Mouse (Mus musculus) adrenal gland, postnatal 25 days (tissue): ENCODE results near the gene Kiss1. TPM values are rescaled to one million over a fixed set of nuclear protein-coding genes. Genes with fewer than 3 reads are reported as not detected.
A peak's percentile ranks its signal among the peaks of the same experiment; 100 is the strongest.

Experiments used
- DNase-seq: peaks from one replicate; pipeline ENCODE4 v3.0.0; 2021; ENCODE audit warnings: mixed read lengths
- long read RNA-seq: library from polyadenylated mRNA; stranded (forward); transcript quantifications from one replicate; pipeline ENCODE4 v2.0.0, GENCODE M21; 2021
- total RNA-seq: library from RNA; stranded (reverse); gene quantifications from 2 replicates; pipeline ENCODE4 v1.2.3, GENCODE M21; 2021

Gene Kiss1
- total RNA-seq = not detected in 2 replicates
- long read RNA-seq = 0 reads

DNA sequence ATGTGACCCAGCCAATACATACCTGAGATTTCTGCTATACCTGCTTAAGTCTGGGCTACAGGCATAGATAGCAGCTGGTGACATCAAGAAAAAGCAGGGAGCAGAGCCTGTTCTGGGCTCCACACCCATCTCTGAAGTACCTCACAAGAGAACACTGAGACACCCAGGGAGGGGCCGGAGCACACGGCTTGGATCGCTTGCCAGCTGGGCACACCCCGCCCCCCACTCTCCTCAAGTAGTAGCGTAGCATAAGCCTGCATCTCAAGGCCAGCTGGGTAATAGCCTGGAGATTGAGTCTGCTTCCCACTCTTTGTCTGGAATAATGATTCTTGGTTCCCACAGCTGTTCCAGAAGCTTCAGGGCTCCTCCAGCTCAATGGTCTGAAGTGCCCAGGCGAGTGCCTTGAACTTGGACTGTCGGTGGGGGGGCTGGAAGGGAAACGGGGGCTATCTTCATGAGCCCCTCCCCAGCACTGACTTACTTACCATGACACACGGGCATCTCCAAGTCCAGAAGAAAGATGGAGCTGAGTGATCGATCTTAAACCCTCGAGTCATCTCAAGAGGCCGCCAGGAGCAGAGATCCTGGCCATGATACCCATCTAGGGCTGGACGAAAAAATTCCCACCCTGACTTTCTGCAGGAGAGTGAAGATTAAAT, at the start of gene Kiss1:
Gene Kiss1 (plus strand): TSS at position 609 of the 659 bp plus-strand sequence.
- DNase-seq = peak; percentile 27

DNA sequence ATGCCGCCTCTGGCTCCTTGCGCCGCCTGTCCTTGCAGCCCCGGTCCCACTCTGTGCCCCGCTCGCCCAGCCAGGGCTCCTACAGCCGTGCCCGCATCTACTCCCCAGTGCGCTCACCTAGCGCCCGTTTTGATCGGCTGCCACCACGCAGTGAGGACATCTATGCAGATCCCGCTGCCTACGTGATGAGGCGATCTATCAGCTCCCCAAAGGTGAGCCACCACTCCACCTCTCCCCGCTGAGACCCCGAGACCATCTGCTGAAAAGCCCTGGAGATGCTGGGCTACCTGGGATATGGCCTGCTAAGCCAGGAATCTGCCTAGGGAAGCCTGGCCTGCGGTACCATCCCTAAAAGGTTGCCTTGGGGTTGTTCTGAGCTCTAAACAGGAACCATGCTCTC, 47.5 kb upstream of the Kiss1 start:
- no peak for DNase-seq

DNA sequence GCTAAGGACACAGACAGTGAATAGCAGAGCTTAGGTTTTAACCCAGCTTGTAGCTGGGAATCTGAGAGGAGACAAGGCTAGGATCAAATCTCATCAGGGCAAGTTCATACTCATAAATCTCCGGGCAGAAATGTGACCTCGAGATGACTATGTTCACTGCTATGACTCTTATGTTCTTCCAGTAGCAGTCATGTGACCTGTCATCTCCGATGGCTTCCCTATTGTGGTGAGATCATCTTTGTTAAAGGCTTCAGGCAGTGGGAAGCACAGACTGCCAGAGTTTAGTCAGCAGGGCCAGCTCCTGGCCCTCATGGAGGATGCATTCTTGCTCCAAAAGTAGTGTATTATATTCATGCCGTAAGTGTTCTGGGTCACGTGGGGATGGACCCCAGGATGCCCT, 44.7 kb upstream of the Kiss1 start:
- DNase-seq = no peak

DNA sequence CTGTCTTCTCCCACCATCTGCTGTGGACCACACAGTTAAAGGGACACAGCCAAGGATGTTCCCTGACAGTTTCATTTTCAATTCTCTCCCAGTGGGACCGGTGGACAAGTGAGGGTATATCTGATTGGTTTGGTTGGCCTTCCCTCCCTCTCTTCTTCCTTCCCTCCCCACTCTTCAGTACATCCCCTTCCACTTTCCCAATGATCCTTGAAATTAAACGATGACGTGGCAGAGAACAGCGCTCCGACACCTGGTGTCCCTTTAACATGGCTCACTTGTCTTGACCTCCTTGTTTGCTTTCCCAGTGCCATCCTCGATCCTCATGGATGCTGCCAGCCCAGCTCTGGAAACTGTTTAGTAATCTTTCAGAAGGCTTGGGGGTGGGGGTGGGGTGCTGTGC, 43.1 kb upstream of the Kiss1 start:
- no peak for DNase-seq

DNA sequence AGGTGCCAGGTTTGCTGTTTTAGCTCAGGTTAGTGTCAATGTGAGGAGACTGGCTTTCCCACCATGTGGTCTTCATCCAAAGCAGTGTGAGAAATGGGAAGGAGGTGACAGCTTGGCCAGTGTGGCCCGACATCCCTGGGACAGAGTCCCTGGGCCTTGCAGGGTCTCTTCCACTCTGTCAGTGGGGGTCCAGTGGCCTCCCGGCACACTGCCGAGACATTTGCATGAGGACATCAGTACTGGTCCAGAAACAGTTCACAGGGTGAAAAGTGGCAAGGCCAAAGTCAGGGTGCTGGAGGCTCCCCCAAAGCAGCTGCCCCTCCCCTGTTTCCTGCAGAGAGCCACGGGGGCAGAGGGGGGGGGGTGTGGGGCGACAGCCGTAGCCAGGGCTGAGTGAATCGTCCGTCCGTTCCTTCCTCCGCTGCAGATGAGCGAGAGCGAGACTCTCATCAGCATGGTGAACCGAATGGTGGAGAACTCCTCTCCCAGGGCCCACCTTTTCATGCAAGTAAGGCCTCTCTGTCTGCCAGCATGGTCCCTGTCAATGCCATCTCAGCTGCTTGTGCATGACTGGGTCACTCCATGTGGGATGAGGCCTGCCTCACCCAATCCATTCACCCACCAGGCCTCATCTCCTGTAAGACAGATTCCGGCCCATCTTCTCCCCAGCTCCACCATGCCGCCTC, 42.6 kb upstream of the Kiss1 start:
- DNase-seq = no peak

DNA sequence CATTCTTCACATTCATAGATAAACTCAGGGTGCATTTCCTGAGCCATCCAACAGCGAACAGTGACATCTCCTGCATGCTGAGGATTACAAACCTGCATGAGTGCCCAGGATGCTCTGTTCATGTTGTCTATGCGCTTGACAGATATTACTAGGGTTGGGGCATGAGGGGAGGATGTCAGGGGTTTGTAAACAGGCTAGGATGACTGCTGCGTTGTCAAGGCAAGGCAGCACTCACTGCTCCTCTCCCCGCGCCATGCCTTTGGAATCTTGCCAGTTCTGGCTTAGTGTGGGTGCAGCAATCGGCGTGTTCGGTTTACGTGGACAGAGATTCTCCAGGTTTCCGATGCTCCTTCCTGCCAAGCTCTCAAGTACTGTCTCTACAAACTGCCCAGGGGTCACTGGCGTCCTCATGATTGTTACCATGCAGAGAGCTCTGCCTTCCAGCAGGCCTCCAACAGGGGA, 42.0 kb upstream of the Kiss1 start:
- DNase-seq = no peak

DNA sequence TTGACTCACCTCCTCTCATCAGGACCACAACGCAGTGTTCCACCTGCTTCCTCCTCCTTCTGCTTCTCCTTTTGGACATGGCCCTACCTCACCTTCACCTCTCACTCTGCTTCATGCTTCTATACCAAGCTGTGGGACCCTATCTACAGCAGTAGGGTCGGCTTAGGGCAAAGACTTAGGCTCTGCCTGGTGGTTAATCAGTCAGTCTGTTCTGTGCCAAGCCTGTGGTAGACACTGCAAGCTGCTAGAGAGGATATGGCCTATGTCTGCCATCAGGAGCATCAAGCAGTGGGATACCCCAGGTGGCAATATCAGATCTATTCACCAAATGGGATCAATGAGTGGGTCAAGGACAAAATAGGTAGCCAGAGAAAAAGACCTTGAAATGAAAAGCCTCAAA, 41.1 kb upstream of the Kiss1 start:
- no peak for DNase-seq

DNA sequence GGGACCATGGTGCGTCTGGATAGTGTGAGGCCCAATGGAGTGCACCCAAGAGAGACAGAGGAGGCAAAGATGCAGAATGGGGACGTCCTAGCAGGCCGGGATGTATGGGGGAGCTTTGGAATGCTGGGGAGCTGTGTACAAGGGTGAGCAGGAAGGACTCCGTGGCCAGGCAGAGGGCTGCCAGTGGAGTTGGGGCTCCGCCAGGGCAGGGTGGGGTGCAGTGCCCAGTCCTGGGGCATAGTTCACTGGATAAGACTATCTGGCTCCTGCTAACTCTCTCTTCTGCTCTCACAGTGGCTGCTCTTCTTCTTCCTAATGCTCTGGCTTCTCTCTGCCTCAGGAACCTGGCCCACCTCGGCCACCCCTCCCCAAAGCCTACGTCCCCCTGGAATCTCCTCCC, 35.8 kb upstream of the Kiss1 start:
- DNase-seq = no peak

DNA sequence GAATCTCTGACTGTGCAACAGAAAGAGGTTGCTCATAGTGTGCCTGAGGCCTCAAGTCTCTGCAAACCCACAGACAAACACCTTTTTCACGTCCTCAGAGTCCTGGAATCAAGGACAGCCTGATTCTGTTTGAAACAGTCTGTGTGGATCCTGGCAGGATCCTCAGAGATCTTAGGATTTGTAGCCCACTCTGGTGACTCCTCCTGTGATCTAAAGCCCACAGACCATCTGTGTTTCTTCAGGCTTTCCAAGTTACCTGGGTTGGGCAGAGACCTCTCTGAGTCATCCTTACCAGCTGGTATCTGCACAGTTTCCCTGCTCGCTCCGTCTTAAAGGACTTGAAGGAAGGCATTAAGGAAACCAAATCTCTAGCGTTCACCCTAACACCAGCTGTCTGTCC, 34.6 kb upstream of the Kiss1 start:
- no peak for DNase-seq

DNA sequence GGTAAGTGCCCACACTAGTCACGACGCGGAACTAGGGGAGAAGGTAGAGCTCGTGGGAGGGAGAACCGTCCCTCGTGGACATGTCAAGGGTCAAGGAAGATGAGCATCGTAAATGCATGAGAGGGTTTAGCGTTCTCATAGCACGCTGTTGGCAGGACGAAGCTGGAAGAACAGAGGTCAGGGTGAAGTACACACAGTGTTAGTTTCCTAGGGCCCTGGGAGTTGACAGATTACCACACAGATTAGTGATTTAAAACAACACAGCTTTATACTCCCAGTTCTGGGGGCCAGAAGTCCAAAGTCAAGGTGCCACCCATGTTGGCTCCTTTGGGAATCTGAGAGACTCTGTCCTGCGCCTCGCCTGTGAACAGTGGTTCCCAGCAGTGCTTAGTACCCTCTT, 33.8 kb upstream of the Kiss1 start:
- DNase-seq = no peak

DNA sequence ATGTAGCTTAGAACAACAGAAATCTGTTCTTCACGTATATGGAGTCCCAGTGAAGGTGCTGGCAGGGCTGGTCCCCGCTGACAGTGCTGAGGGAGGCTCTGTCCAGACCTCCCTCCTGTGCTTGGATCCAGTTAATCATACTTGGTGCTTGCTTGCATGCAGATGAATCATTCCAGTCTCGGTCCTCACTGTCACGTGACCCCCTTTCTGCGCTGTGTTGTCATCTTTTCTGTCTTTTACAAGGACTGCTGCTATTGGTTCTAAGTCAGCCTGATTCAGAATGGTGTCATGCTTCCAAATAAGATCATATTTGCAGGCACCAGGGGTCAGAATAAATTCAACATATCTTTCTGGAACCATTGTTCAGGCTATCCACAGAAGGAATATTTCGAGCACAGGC, 29.8 kb upstream of the Kiss1 start:
- DNase-seq = no peak

DNA sequence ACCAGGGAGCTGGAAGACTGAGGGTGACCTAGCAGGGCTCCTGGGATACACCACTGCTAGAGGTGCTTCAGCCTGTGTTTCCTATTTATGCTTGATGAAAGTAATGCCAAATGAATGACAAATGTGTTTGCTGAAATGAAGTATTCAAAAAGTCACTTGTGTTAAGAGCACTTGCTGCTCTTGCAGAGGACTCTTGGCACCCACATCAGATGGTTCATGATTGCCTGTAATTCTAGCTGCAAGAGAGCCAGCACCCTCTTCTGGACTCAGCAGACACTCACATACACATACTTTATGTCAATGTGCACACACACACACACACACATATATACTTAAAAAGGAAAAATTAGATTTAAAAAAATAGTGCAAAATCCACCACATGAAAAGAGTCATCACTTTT, 29.1 kb upstream of the Kiss1 start:
- DNase-seq = no peak

DNA sequence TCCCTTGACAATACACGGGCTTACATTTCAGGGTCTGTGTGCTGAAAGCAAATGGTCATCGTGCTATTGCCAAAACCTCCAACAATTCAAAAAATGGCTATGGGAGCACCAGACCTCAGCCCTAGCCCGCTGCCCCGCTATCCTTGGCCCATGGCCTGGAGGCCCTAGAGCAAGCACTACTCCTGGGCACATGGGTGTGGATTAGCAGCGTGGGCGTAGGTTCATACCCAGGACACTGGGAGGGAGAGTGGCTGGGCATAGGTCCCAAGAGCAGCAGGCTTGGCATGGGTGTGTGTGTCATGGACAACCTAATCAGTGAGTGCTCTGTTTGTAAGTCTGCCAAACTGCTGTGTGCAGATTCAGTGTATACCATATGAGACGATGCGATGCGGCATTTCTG, 25.3 kb upstream of the Kiss1 start:
- no peak for DNase-seq

DNA sequence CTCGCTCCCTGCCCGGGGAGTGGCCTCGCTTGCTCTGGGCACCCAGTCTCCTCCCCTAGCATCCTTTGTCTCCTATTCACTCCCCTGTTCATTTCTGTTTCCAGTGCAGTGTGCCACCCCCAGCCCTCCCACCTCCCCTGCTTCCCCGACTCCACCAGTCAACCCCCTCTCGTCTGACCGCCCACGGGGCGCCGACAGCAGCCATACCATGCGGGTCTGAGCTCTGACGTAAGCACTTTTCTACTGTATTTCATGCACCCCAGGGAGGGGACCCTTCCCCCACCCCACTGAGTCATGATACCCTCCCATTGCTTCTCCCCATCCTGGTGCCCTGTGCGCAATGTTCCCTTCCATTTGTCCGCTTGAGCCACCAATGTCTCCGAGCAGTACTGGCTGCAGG, 22.9 kb upstream of the Kiss1 start:
- DNase-seq = no peak

DNA sequence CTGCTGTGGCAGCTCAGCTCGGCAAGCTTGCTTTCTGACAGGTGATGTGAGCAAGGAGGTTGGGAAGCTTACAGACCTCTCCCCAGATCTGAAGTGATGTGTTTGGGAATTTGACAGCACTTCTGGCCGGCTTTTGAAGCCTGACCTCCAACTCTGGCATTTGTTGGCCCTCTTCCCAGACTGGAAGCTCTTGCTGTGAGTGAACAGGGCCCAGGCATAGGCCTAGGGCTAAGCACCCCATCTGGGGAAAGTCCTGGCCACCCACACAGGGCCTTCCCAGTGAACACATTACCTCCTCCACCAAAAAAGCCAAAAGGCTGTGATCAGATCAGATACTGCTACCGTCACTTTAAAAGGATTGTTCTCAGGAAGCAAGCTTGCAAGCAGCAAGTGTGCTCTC, 19.1 kb upstream of the Kiss1 start:
- peak; percentile 73 for DNase-seq

DNA sequence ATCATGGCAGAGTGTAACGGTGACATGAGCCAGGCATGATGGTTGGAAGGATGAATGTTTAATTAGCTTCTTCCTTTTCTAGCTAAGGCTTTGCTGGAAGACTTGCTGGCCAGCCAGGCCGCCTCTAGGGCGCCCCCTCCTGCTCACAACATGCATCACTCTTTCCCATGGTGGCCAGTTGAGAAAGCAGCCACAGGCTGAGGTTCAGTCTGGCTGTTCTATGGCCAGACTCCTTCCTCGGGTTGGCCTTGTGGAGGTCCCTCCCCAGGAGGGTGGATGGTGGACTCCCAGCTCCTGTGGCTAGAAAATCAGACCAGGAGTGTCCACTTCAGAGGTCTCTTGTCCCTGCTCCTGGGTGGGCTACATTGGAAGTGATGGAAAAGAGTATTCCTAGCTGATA, 14.8 kb upstream of the Kiss1 start:
- DNase-seq = peak; percentile 85

DNA sequence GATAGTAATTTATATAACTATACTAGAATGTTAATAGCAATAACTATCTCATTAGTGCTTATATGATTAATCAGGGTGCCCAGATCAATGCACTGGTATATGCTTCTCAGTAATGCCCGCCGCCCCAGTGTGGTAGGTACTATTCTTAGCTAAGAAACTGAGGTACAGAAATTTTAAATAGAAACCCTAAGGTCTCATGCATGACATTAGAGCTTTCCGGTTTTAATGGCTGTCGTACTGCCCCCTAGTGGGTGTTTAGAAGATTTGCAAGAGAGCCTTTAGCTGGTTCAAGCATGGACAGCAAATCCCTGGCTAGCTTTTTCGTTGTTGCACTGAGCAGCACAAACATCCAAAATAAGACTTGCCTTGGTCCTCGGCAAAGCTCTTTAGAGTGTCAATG, 14.4 kb upstream of the Kiss1 start:
- no peak for DNase-seq

DNA sequence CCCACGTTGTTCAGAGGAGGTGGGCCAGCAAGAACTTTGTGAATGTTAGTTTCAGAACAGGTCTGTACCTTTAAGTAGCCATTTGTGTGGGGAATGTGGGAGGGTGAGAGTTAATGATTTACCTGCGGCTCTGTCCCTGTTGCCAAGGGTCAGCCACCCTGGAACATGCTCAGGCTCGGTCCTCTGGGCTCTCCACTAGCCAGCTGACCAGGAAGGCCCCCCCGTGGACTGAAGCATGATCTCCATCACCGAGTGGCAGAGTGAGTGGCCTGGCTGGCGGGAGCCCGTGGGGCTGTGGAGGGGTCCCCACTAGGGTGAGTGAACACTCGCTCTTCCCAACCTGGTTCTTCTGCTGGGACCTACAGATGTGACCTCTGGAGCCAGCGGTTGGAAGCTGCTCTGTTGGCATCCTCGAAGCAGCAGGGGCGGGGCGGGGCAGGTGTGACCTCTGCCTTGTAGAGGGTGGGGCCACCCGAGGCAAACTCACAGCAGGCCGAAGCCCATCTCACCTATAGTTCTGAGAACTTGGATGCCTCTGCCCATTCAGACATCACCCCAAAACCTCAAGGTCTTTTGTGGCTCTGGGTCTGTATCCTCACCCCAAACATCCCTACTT, 11.9 kb upstream of the Kiss1 start, which contains the start of gene Golt1a:
Gene Golt1a (plus strand): TSS at position 149 of the 616 bp plus-strand sequence.
- DNase-seq = no peak

DNA sequence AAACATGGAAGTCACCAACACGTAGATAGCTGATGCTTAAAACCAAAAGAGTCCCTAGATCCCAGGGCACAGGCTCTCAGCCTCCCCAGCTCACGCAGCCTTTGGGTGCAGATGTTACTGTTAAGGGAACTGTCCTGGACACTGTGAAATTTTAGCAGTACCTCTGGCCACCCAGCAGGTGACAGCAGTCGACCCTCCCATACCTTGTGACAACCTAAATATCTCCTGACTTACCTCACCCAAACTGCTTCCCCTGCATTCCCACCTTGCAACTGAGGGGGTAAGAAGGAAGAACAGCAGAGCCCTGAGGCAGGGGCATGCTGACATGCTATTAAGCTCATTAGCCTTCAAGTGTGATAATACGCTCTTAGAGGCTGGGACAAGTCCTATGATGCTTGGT, 10.4 kb upstream of the Kiss1 start:
- DNase-seq = no peak

DNA sequence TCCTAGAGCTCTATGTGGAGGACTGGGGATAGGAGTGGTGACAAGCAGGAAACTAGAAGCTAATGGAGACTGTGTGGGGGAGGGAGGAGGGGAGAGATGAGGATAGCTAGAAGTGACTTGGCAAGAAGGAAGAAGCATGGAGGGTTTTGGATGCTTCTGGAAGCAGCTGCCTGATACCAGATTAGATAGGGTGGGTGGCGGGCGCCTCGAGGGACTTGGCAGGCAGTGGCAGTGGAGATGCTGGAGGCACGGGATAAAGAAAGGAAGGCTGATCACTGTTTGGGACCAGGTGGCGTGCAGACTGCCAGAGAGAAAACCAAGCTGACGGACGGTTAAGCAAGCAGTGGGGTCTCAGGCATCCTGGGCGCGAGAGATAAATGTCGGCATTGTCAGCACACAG, 9.7 kb upstream of the Kiss1 start:
- DNase-seq = no peak

DNA sequence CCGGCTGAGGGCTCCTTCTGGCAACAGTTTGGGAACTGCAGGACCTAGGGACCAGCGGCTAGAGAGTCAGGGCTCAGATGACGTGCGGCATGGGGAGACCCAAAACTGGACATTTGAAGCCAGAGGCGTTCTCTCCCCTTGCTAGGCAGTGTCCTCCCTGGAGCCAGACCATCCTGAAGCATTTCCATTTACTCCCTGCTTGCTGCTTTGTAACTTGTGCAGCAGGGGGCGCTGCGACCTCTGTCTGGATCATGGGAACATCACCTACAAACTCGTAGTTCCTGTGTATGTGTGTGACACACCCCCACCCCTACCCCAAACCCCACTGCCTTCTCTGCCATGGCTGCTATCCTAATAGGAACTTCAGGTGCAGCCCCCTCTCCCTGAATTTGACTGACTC, 7.3 kb upstream of the Kiss1 start:
- peak; percentile 73 for DNase-seq

DNA sequence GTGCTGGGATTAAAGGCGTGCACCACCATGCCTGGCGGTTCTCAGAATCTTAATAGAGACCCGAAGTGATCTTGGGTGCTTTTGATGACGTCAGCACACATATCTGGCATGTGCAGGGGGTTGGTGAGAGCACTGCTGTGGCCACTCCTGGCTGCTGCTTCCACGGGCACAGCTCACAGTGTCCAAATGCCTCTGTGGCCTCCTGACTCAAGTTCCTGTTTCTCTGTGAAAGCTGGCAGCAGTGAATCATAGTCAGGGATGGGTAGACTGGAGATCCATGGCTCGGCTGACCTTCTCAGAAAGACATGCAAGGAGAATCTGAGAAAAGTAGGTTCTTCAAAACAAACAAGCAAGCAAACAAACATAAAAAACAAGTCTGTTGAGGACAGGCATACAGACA, 5.9 kb upstream of the Kiss1 start:
- no peak for DNase-seq

DNA sequence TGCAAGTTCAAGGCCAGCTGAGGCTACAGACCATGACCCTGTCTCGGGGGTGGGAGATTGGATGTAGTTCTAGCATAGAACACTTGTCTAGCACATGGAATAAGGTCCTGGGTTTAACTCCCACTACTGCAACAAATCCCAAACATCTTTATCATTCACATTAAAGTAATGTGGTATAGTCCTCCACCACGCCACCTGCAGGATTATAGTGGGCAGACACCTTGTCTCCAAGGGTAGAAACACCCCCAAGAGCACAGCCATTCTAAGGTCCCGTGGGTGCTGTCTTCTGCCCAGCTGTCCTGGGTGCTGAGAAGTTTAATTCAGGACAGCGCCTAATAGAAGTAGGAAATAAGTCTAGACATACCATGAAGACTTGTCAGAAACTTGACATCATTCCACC, 5.1 kb upstream of the Kiss1 start:
- no peak for DNase-seq

DNA sequence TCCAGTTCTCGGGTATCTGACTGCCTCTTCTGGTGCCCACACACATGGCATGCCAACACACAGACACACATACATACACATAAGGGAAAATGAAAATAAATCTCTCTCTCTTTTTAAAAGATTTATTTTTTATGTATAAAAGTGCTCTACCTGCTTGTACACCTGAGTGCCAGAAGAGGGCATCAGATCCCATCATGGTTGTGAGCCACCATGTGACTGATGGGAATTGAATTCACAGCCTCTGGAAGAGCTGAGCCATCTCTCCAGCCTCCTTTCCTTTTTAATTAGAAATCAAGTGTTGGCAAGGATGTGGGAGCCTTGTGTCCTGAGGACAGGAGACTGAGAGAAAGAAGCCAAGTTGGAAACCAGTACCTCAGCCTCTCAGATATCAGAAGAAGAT, 4.5 kb upstream of the Kiss1 start:
- DNase-seq = no peak
